Mouse (Mus musculus) lung, postnatal 0 days (tissue): ENCODE measurements around the gene Zfp512b.

ENCODE experiments used
- CTCF ChIP-seq: IDR thresholded peaks from 2 replicates; pipeline ENCODE4 v1.5.1; 2016; ENCODE audit warnings: antibody characterized with exemption, mild to moderate bottlenecking
- EP300 ChIP-seq: IDR thresholded peaks from 2 replicates; pipeline ENCODE4 v1.6.1; 2016; ENCODE audit warnings: antibody characterized with exemption, mild to moderate bottlenecking, control low read depth

DNA sequence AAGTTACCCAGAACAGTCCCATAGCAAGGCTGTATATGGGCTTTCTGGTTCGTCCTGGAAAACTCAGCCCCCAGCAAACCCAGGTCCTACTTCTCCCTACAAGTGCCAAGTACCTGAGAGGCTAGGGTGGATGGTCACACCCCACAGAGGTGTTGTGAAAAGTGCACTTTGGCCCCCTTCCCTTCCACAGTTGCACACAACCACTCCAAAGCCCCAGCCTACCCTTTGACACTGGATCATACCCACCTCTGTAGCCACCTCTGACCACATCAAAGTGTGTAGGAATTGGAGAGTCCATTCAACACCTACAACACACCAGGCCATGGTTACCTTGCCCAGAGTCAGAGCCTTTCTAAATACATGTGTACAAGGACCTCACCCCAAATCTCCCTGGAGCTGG lies 9.7 kb downstream of the Zfp512b start:
- TF ChIP-seq EP300 = no peak
- no peak for TF ChIP-seq CTCF
